Mouse (Mus musculus): Measurements from ENCODE around the gene Zfp644. TPM values are rescaled to one million over a fixed set of nuclear protein-coding genes. Genes with fewer than 3 reads are reported as not detected.

Zfp644 gene
- polyA plus RNA-seq, 1 experiment from 2014 or later = 86.4 TPM

DNA sequence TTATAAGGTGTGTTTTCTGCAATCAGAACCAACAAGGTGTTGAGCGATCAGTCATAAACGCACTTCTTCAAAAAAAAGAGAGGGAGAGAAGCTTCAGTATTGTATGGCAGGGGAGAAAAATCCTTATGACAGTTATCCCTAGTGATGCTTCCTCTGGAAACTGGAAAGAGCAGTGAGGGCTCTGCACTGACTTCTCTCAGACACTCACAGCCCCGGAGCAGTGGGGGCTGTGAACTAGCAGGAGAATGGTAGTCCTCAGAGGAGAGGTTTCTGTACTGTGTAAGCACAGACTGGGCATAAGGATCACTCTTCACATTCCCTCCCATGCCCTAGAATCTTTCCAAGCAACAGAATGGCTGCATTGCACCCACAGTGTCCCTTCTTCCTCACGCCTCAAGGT, 122.0 kb downstream of the Zfp644 start:
- H3K4me2 ChIP-seq (ENCODE audit: low read depth, low read length, severe bottlenecking) = no peak overlapping the region; the same call in 1 of the 2 replicates
- no peak overlapping the region for H3K9ac ChIP-seq (ENCODE audit: low read length)
- H3K4me1 ChIP-seq (replicated peaks; ENCODE audit: control insufficient read depth, insufficient read depth, low read length) = peaks cover 9% of the 10 kb centered on the region; the same call in 1 of the 2 replicates
- DNase-seq (ENCODE audit: low spot score) (no peak), ATAC-seq (replicated peaks; ENCODE audit: low FRiP score) (no peak)
- WGBS = 19% methylated on average over 4 of the region's 4 CpGs
- peaks cover 51% of the 10 kb centered on the region for H3K27me3 ChIP-seq (ENCODE audit: control insufficient read depth, insufficient read depth, low read length)
- H3K36me3 ChIP-seq (ENCODE audit: control insufficient read depth, insufficient read depth, low read length) = no peaks in the 10 kb centered on the region
- no peak overlapping the region for H3K27ac ChIP-seq (ENCODE audit: low read depth, low read length)
- H3K9me3 ChIP-seq (ENCODE audit: control insufficient read depth, low read length) = no peaks in the 10 kb centered on the region
- H3K4me3 ChIP-seq (ENCODE audit: low read depth, low read length) = no peak overlapping the region

DNA sequence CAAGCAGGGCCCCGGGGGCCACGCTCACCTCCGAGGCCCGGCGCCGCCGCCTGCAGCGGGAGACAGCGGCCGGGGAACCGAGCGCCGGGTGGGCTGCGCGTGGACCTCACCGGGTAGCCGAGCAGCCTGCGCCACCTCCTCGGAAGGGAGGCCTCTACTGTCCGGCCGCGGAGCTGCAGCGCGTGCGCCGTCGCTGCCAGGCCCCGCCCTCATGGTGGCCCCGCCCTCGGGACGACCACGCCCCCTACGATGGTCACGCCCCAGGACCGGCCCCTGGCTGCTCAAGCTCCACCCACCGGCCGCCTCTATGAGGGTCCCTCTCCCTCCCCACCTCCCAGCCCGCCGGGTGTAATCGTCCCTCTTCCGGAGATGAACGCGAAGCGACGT, 122.5 kb downstream of the Zfp644 start:
- Histone ChIP-seq H3K36me3 (ENCODE audit: control insufficient read depth, insufficient read depth, low read length) (no peaks in the 10 kb centered on the region), H3K4me1 (replicated peaks; ENCODE audit: control insufficient read depth, insufficient read depth, low read length) (peaks cover 9% of the 10 kb centered on the region; the same call in 1 of the 2 replicates), H3K27ac (ENCODE audit: low read depth, low read length) (peak overlapping the region; percentile 31; the same call in 1 of the 2 replicates), H3K4me3 (ENCODE audit: low read depth, low read length) (peak overlapping the region; percentile 54), H3K27me3 (ENCODE audit: control insufficient read depth, insufficient read depth, low read length) (peaks cover 52% of the 10 kb centered on the region), H3K9me3 (ENCODE audit: control insufficient read depth, low read length) (no peaks in the 10 kb centered on the region), H3K9ac (ENCODE audit: low read length) (peak overlapping the region; percentile 62), H3K4me2 (ENCODE audit: low read depth, low read length, severe bottlenecking) (peak overlapping the region; percentile 99)
- DNase-seq (ENCODE audit: low spot score) (peak; percentile 96), ATAC-seq (replicated peaks; ENCODE audit: low FRiP score) (peak; percentile 85)
- WGBS = 0% methylated on average over 44 of the region's 45 CpGs

DNA sequence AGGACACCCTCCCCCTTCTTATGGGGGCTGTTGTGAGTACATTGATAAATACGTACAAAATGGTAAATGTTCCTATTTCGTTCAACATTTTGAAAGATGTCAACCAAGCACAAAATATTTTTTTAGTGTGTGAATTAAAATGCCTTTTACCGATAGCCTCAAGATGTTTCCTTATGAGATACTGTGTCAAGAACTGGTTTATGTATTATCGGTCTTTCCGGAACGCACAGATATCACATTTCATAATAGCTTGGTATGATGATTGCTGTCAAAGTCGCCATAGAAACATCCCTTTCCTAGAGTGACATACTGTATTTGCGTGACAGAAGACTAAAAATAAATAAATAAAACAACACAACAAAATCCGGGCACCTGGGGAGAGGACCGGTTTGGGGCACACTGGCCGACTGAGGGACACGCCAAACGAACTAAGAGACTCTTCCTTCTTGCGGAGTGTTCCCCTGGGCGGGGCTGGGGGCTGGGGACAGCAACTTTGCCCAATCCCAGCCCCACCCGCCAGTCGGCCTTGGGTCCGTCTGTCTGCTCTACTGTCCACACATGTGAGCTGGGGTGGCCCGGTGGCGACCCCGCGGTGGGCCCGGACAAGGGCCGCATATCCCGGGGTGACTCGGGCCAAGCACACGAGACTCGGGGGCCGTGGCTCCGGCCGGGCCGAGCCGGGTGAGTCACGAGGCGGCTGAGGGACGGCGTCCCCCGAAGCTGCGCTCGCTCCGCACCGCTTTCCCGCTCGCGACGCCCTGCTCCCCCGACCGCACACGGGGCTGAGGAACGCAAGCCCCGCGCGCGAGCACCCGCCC, 123.1 kb downstream of the Zfp644 start:
- Histone ChIP-seq H3K4me3 (ENCODE audit: low read depth, low read length) (peak overlapping the region; percentile 54), H3K27me3 (ENCODE audit: control insufficient read depth, insufficient read depth, low read length) (peaks cover 52% of the 10 kb centered on the region), H3K4me1 (replicated peaks; ENCODE audit: control insufficient read depth, insufficient read depth, low read length) (peaks cover 9% of the 10 kb centered on the region; the same call in 1 of the 2 replicates), H3K27ac (ENCODE audit: low read depth, low read length) (peak overlapping the region; percentile 31; the same call in 1 of the 2 replicates), H3K9ac (ENCODE audit: low read length) (peak overlapping the region; percentile 62), H3K36me3 (ENCODE audit: control insufficient read depth, insufficient read depth, low read length) (no peaks in the 10 kb centered on the region), H3K9me3 (ENCODE audit: control insufficient read depth, low read length) (no peaks in the 10 kb centered on the region), H3K4me2 (ENCODE audit: low read depth, low read length, severe bottlenecking) (peak overlapping the region; percentile 99)
- DNase-seq (ENCODE audit: low spot score) (peak; percentile 72), ATAC-seq (replicated peaks; ENCODE audit: low FRiP score) (peak; percentile 58)
- WGBS = 6% methylated on average over 50 of the region's 55 CpGs

Other genes with a start within 250 kb of the Zfp644 start
- gene Barhl2, start 239.1 kb downstream of the Zfp644 start, polyA plus RNA-seq (2014; fragmentation: Nextera tagmentation; extraction: Ambion mirVana) = 7.0 and 7.9 TPM in 2 replicates
- not detected in 2 replicates for gene Gm17304, start 88.2 kb downstream of the Zfp644 start, polyA plus RNA-seq (2014; fragmentation: Nextera tagmentation; extraction: Ambion mirVana)
- 5.4 and 5.9 TPM in 2 replicates for gene Hfm1, start 229.0 kb upstream of the Zfp644 start, polyA plus RNA-seq (2014; fragmentation: Nextera tagmentation; extraction: Ambion mirVana)